Mouse (Mus musculus) layer of hippocampus, postnatal 10 days (tissue): ENCODE data around the gene Dctpp1. TPM values are rescaled to one million over a fixed set of nuclear protein-coding genes. Genes with fewer than 3 reads are reported as not detected.
A peak's percentile ranks its signal among the peaks of the same experiment; 100 is the strongest.

Source experiments
- DNase-seq, 2 experiments: peaks; one replicate each; pipeline ENCODE4 v3.0.0; 2021; ENCODE audit warnings: low spot score in 2 of 2
- total RNA-seq, 2 experiments: library from RNA; stranded (reverse); gene quantifications; 2 replicates each; pipeline ENCODE4 v1.2.3; 2021

The Dctpp1 gene
- total RNA-seq, 2 experiments from 2014 or later, result 36.0 to 37.1 TPM

DNA sequence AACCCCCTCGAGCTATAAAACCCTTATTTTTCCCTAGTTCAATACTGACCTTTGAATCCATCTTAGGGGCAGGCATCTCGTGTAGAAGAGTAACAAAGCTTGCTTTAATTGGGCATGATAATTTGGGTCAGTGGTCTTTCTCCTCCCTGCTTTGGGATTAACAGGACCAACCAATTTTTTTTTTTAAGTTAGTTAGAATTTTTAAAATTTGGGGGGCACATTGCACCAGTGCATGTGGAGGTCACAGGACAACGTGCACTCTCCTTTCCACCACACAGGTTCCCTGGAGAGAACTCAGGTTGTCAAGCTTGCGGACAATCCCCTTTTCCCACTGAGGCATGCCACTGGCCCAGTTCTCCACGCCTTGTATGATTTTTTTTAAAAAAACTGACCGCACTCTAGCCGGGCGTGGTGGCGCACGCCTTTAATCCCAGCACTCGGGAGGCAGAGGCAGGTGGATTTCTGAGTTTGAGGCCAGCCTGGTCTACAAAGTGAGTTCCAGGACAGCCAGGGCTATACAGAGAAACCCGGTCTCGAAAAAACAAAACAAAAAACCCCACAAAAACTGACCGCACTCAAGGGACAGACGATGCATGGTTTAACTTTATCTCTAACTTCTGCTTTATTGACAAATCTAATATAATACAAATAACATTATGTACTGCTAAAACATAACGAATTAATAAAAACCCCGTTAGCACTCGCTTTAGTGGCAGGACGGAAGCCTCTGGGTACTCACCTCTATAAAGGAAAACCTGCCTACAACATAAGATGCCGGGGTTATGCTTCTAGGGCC, 28.5 kb downstream of the Dctpp1 start:
- DNase-seq, result no peak

GRCm38 (mm10) chr7:127231376-127231775, 29.1 kb downstream of the Dctpp1 start:
- no peak for DNase-seq

GRCm38 (mm10) chr7:127228615-127229303, 31.8 kb downstream of the Dctpp1 start:
- peak; percentile 87 to 88 for DNase-seq

GRCm38 (mm10) chr7:127225147-127225995, 35.1 kb downstream of the Dctpp1 start:
- DNase-seq, result no peak

DNA sequence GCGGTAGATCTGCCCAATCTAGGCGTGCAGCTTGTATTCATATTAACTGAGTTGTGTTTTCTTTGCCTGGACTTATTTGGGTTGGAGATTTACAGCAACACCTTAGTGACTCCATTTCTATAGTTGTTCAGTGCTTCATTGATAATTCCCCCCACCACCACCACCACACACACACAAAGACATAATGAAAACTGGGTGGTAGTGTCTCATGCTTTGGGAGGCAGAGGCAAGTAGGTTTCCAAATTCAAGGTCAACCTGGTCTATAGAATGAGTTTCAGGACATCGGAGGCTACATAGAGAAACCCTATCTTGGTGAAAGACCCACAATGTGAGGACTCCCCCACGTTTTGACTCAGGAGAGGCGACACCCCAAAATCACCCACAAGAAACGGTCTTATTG, 35.9 kb downstream of the Dctpp1 start:
- DNase-seq, result no peak

- DNase-seq, result no peak
Measured at GRCm38 (mm10) chr7:127223515-127224478, 36.7 kb downstream of the Dctpp1 start.

- DNase-seq, result no peak
Measured at GRCm38 (mm10) chr7:127223106-127223505, 37.4 kb downstream of the Dctpp1 start.

DNA sequence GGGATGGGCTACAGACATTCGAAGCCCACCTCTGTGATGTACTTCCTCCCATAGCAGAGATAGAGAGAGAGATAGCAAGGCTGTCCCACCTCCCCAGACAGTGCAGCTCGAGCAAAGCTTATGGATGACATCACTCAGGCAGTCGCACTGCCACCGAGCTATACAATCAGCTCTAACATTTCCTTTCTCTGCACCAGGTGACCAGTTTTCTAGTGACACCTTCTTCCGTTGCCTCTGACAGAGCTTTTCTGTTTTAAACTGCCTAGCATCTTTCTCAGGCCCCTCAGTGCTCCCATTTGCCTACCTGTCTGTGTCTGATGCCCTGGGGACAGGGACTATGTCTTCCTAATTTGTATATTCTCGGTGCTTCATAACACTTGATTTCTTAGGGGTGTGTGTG, 40.1 kb downstream of the Dctpp1 start:
- no peak for DNase-seq

GRCm38 (mm10) chr7:127218670-127219069, 41.8 kb downstream of the Dctpp1 start:
- no peak for DNase-seq

DNA sequence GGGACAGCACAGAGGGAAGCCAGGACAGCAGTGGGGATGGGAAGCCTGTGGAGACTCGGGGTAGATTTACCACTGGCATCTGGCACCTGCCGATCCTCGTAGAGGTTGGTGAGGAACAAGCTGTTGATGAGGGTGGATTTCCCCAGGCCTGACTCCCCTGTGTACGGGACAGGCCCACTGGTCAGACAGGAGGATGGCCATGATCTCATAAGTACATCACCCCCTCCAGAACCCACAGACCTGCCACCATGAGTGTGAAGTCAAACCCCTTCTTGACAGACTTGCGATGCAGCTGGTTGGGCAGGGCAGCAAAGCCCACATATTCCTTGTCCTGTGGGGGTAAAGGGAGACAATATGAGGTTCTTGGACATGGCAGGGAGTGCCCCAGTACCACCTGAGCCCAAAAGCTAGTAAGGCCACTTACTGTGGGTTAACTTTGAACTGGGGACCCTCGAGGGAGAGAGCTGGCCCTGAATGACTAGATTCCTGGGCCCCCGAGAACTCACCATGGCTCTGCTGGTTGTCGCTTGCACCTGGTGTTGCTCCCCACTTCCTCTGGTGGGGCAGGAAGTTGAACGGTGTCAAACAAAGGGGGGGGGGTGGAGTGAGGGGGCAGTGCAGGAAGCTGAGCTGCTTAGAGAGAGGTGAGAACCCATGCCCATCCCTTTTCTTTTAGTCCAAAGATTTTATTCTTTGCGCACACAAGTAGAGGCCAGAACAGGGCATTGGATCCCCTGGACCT, 42.4 kb downstream of the Dctpp1 start:
- DNase-seq, result no peak

- DNase-seq, result no peak
Measured at GRCm38 (mm10) chr7:127217475-127217874, 43.0 kb downstream of the Dctpp1 start.

GRCm38 (mm10) chr7:127216307-127216706, 44.2 kb downstream of the Dctpp1 start:
- DNase-seq, result no peak

DNA sequence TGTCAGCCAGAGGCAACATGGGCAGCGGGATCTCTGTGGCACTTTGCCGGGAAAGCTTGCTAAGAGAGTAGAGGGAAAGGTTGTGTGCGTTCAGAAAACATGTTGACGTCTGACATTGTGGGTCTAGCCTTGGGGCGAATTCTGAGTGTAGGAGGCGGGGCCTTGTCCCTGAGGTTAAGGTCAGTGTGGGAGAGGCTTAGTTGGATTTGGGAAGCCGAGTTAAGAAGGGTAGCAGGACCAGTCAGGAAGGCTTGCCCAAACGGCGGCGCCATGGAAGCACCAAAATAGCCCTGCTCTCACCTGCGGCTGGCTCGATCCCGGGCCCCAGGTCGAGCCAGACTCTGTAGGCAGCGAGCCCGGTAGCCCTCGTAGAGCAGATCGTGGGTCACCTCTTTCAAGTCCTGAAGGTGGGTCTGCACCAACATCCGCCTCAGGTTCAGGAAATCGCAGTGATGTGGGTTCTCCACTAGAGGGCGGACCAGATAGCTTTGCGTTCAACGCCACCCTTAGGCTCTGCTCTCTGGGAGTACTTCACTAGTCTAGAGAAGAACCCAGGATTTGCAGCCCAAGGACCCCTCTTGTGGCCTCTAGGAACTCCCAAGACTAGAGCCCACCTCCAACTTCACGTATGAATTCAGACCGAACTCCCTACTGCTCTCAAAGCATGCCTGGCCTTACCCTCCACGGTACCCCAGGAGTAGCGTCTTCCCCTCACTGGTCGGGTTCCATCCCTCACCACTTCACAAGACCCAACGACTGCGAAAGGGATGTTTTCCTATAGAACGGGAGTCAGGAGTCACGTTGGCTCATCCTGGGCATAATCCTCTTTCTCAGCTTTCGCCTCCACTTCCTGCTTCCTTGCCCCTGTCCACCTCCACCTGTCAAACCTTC, 45.3 kb downstream of the Dctpp1 start:
- peak in 1 of 2 experiments; percentile 66 for DNase-seq

DNA sequence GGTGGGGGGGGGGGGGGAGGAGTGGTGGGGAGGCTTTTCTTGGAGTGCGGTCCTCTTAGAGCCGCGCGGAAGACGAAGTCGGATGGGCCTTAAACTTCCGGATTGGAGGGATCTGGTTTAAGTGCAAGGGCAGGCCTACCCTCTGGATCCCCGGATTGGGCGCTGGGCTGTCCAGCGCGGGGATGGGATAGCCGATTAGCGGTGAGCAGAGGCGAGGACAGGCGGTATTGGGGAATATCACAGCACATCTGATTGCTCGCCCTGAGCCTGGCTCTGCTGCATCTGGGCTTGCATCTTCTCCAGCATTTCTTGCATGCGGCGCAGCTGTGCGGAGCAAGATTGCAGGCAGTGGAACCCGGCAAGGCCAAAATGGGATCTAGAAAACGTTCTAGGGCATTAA, 46.0 kb downstream of the Dctpp1 start:
- DNase-seq, result no peak

DNA sequence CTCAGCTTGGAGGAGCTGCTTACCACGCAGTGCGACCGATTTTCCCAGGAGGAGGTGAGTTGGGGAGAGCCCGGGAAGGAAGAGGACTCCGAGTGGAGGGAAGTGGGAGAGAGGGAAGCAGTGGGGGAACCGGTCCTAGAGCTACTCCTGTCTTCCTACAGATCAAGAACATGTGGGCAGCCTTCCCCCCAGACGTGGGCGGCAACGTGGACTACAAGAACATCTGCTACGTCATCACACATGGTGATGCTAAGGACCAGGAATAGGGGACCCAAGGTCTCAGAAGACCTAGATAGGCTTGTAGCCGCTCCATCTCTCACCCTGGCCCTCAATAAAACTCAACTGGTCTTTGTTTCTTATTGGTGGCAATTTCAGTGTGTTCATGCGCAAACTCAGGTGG, 46.6 kb downstream of the Dctpp1 start:
- DNase-seq, result no peak

- DNase-seq, result no peak
Measured at GRCm38 (mm10) chr7:127213485-127213884, 47.0 kb downstream of the Dctpp1 start.

DNA sequence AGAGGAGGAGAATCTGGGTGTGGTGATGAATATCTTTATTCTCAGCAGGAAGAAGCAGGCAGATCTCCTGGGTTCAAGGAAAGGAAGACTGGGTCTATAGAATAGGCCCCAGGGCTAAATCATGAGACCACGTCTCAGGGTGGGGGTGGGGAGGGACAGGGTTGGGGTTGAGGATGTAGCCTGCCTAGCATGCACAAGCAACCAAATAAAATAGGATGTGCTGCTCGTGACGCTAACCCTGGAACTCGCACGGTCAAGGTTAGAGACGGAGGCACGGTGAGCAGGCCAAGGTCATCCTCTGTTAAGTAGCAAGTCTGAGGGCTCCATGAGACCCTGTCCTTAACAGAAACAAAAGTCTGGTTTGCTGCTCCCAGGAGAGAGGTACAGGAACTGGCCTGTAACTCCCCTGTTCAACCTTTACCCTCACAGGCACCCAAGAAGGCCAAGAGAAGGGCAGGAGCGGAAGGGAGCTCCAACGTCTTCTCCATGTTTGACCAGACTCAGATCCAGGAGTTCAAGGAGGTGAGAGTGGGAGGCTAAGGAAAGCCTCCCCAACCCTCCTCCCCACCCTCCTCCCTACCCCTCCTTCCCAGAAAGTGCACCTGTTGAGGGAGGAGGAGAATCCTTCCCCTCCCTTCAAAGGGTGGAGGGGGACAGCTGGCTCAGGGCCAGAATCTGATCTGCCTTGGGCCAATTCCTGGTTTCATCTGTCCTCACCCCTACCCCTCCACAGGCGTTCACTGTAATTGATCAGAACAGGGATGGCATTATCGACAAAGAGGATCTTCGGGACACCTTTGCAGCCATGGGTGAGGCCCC, 47.9 kb downstream of the Dctpp1 start:
- no peak for DNase-seq
